18 mouse cellular contexts compared by ENCODE assay signal in genomic region chr6:44179927-44180326, GRCm38 (mm10).
DNase-seq lines count a peak whose midpoint lies in the region; ATAC-seq and TF ChIP-seq lines count a peak whose summit lies in the region.
"Had no signal": no experiment of that assay in that cellular context is flagged by ENCODE, and none has a peak within 500 bp of the region (broad histone marks: within the 10 kb centered on the region; RNA-seq: fewer than 3 reads in every experiment).

No protein-coding gene starts in this region.

- H3K4me2 ChIP-seq in embryonic facial prominence, embryonic 14.5 days (ENCODE audit: low read depth, low read length): no peak overlapping the region
- no peak overlapping the region for H3K4me2 ChIP-seq in midbrain, postnatal 0 days (ENCODE audit: low read depth, low read length, poor library complexity, severe bottlenecking)
- H3K4me2 ChIP-seq: hindbrain, embryonic 13.5 days; liver, embryonic 11.5 days had no signal

- no peak overlapping the region for H3K4me3 ChIP-seq in embryonic facial prominence, embryonic 14.5 days (ENCODE audit: low read depth, low read length)
- no peak overlapping the region for H3K4me3 ChIP-seq in embryonic facial prominence, embryonic 10.5 days
- no peak overlapping the region for H3K4me3 ChIP-seq in midbrain, postnatal 0 days (ENCODE audit: low read depth, low read length)
- H3K4me3 ChIP-seq: hindbrain, embryonic 13.5 days had no signal

- H3K36me3 ChIP-seq in embryonic facial prominence, embryonic 14.5 days (ENCODE audit: control insufficient read depth, insufficient read depth, low read length): no peaks in the 10 kb centered on the region
- no peaks in the 10 kb centered on the region for H3K36me3 ChIP-seq in embryonic facial prominence, embryonic 10.5 days (replicated peaks)
- H3K36me3 ChIP-seq in midbrain, postnatal 0 days (ENCODE audit: insufficient read depth, low read length): no peaks in the 10 kb centered on the region
- H3K36me3 ChIP-seq: hindbrain, embryonic 13.5 days had no signal

- H3K4me1 ChIP-seq in embryonic facial prominence, embryonic 14.5 days (ENCODE audit: control insufficient read depth, insufficient read depth, low read length): no peaks in the 10 kb centered on the region
- H3K4me1 ChIP-seq in embryonic facial prominence, embryonic 10.5 days: no peaks in the 10 kb centered on the region
- H3K4me1 ChIP-seq in midbrain, postnatal 0 days (ENCODE audit: insufficient read depth, low read length): no peaks in the 10 kb centered on the region
- H3K4me1 ChIP-seq: hindbrain, embryonic 13.5 days had no signal

- H3K9me3 ChIP-seq in embryonic facial prominence, embryonic 14.5 days (ENCODE audit: control insufficient read depth, low read length): no peaks in the 10 kb centered on the region
- no peaks in the 10 kb centered on the region for H3K9me3 ChIP-seq in embryonic facial prominence, embryonic 10.5 days
- H3K9me3 ChIP-seq in midbrain, postnatal 0 days (ENCODE audit: low read length): no peaks in the 10 kb centered on the region
- H3K9me3 ChIP-seq: hindbrain, embryonic 13.5 days had no signal

- 58% methylated on average over 4 of the region's 4 CpGs for WGBS in embryonic facial prominence, embryonic 14.5 days
- WGBS in embryonic facial prominence, embryonic 10.5 days: 79% methylated on average over 4 of the region's 4 CpGs
- 37% methylated on average over 4 of the region's 4 CpGs for WGBS in midbrain, postnatal 0 days

- H3K27ac ChIP-seq in embryonic facial prominence, embryonic 14.5 days (replicated peaks; ENCODE audit: low read depth, low read length): no peak overlapping the region
- no peak overlapping the region for H3K27ac ChIP-seq in embryonic facial prominence, embryonic 10.5 days (replicated peaks)
- H3K27ac ChIP-seq in midbrain, postnatal 0 days (ENCODE audit: low read depth, low read length): no peak overlapping the region
- H3K27ac ChIP-seq: hindbrain, embryonic 13.5 days; kidney, postnatal 0 days had no signal

- TF ChIP-seq CTCF in midbrain, postnatal 0 days (IDR thresholded peaks at IDR 0.05): peak; percentile 34

- H3K9ac ChIP-seq in embryonic facial prominence, embryonic 14.5 days (ENCODE audit: low read depth, low read length): no peak overlapping the region
- no peak overlapping the region for H3K9ac ChIP-seq in midbrain, postnatal 0 days (replicated peaks; ENCODE audit: low read length, poor library complexity, severe bottlenecking)
- H3K9ac ChIP-seq: hindbrain, embryonic 13.5 days had no signal

- H3K27me3 ChIP-seq in embryonic facial prominence, embryonic 14.5 days (replicated peaks; ENCODE audit: control insufficient read depth, insufficient read depth, low read length): no peaks in the 10 kb centered on the region
- no peaks in the 10 kb centered on the region for H3K27me3 ChIP-seq in embryonic facial prominence, embryonic 10.5 days (replicated peaks; ENCODE audit: low read depth, poor library complexity, severe bottlenecking)
- H3K27me3 ChIP-seq in midbrain, postnatal 0 days (ENCODE audit: insufficient read depth, low read length): no peaks in the 10 kb centered on the region
- H3K27me3 ChIP-seq: hindbrain, embryonic 13.5 days had no signal

- peak; percentile 38 for DNase-seq in embryonic facial prominence, embryonic 14.5 days (ENCODE audit: low spot score)
- DNase-seq in embryonic facial prominence, embryonic 10.5 days (ENCODE audit: low spot score): no peak
- peak; percentile 7 to 13 for DNase-seq in layer of hippocampus, postnatal 10 days (ENCODE audit: low spot score in 2 of 2)
- DNase-seq in layer of hippocampus, postnatal 36 days: no peak
- peak; percentile 47 for DNase-seq in brain, adult 2 months (ENCODE audit: low read depth, low spot score)
- peak; percentile 47 for DNase-seq in midbrain, postnatal 0 days (ENCODE audit: low spot score)
- no peak for DNase-seq in kidney, adult 9 months
- DNase-seq: adrenal gland, postnatal 10 days; cerebellum, adult 8-10 months; embryo, embryonic 11 days; gastrocnemius, postnatal 10 days; lung, adult 2 months; lung, postnatal 4 days; thymus, postnatal 36 days had no signal

- no peak for ATAC-seq in embryonic facial prominence, embryonic 14.5 days (ENCODE audit: low read depth)
- no peak for ATAC-seq in midbrain, postnatal 0 days (ENCODE audit: low FRiP score)
- ATAC-seq: intestine, postnatal 0 days had no signal

Comparison
In these comparisons a context has a peak if more than half of its experiments do, and no peak if none do; other contexts are left out.
1. DNase-seq: peak in embryonic facial prominence, embryonic 14.5 days (single experiment), layer of hippocampus, postnatal 10 days (2 of 2), brain, adult 2 months (single experiment) and midbrain, postnatal 0 days (single experiment); none in embryonic facial prominence, embryonic 10.5 days (single experiment), layer of hippocampus, postnatal 36 days (0 of 2) and kidney, adult 9 months (single experiment).